Mouse (Mus musculus) cortical plate, adult 2 months (tissue): ENCODE data around the gene Wnk4.

Experiments
- CTCF ChIP-seq: fragments of 200-500 bp; IDR thresholded peaks from 2 replicates; pipeline ENCODE4 v1.5.1; 2011; ENCODE audit warnings: mild to moderate bottlenecking, control low read depth, low read length; ENCODE audit not compliant: insufficient read depth; ENCODE audit errors: extremely low read depth
- POLR2A ChIP-seq: fragments of 200-500 bp; IDR thresholded peaks from 2 replicates; pipeline ENCODE4 v1.6.1; 2011; ENCODE audit warnings: mild to moderate bottlenecking, low read length, control low read depth; ENCODE audit not compliant: insufficient read depth; ENCODE audit errors: extremely low read depth

GRCm38 (mm10) chr11:101224337-101224736 lies 36.0 kb upstream of the Wnk4 start:
- TF ChIP-seq CTCF = no peak
- no peak for TF ChIP-seq POLR2A
